Mouse (Mus musculus) hindbrain, embryonic 15.5 days (tissue): ENCODE results near the gene Ehbp1l1. TPM values are rescaled to one million over a fixed set of nuclear protein-coding genes. Genes with fewer than 3 reads are reported as not detected.

Experiments used
- ATAC-seq: fragments of 200-750 bp; cut with Nextera tagmentation; 2 replicates; pipeline ENCODE4 v1.8.0; 2017; ENCODE audit warnings: low read depth, moderate number of reproducible peaks, moderate TSS enrichment; ENCODE audit not compliant: low FRiP score
- H3K27ac ChIP-seq: fragments of 300-500 bp; sonication (generic); replicated peaks from 2 replicates; pipeline ENCODE4 v1.5.1; 2015; ENCODE audit warnings: mild to moderate bottlenecking, inconsistent platforms
- H3K27me3 ChIP-seq: fragments of 300-500 bp; sonication (generic); 2 replicates; pipeline ENCODE4 v1.6.1; 2015; ENCODE audit warnings: control low read depth, inconsistent platforms
- H3K36me3 ChIP-seq: fragments of 300-500 bp; sonication (generic); 2 replicates; pipeline ENCODE4 v1.6.1; 2015; ENCODE audit warnings: control low read depth, inconsistent platforms
- H3K4me1 ChIP-seq: fragments of 300-500 bp; sonication (generic); replicated peaks from 2 replicates; pipeline ENCODE4 v1.6.1; 2015; ENCODE audit warnings: control low read depth, inconsistent platforms
- H3K4me2 ChIP-seq: fragments of 300-500 bp; sonication (generic); 2 replicates; pipeline ENCODE4 v1.6.1; 2015; ENCODE audit warnings: moderate library complexity, mild to moderate bottlenecking, inconsistent platforms
- H3K4me3 ChIP-seq: fragments of 300-500 bp; sonication (generic); 2 replicates; pipeline ENCODE4 v1.5.1; 2015; ENCODE audit warnings: mild to moderate bottlenecking, inconsistent platforms
- H3K9ac ChIP-seq: fragments of 300-500 bp; sonication (generic); 2 replicates; pipeline ENCODE4 v1.6.1; 2015; ENCODE audit warnings: inconsistent platforms
- H3K9me3 ChIP-seq: fragments of 300-500 bp; sonication (generic); 2 replicates; pipeline ENCODE4 v1.6.1; 2016; ENCODE audit warnings: control low read depth, inconsistent platforms
- WGBS: fragments of 180-500 bp; shearing (Covaris S2); methylation state at CpG from one replicate; pipeline ENCODE4 v1.1.7; 2015; 5-methylcytosine and 5-hydroxymethylcytosine counted together
- polyA plus RNA-seq: library from polyadenylated mRNA; unstranded; fragments of >200 nt; fragmentation: Nextera tagmentation; extraction: Ambion mirVana; gene quantifications from 2 replicates; pipeline ENCODE4 v1.2.1, GENCODE M21; 2015

Ehbp1l1 gene
- polyA plus RNA-seq, 1 experiment from 2014 or later = 19.7 TPM

- Histone ChIP-seq H3K9me3 (no peaks in the 10 kb centered on the region), H3K27ac (no peak overlapping the region), H3K4me2 (peak overlapping the region; percentile 54; the same call in 1 of the 2 replicates), H3K4me3 (no peak overlapping the region), H3K27me3 (peaks cover 63% of the 10 kb centered on the region), H3K4me1 (peaks cover 37% of the 10 kb centered on the region), H3K36me3 (no peaks in the 10 kb centered on the region), H3K9ac (no peak overlapping the region)
- 18% methylated on average over 12 of the region's 12 CpGs for WGBS
- ATAC-seq = no peak
These were observed 20.8 kb upstream of the Ehbp1l1 start for GRCm38 (mm10) chr19:5746907-5747363.

DNA sequence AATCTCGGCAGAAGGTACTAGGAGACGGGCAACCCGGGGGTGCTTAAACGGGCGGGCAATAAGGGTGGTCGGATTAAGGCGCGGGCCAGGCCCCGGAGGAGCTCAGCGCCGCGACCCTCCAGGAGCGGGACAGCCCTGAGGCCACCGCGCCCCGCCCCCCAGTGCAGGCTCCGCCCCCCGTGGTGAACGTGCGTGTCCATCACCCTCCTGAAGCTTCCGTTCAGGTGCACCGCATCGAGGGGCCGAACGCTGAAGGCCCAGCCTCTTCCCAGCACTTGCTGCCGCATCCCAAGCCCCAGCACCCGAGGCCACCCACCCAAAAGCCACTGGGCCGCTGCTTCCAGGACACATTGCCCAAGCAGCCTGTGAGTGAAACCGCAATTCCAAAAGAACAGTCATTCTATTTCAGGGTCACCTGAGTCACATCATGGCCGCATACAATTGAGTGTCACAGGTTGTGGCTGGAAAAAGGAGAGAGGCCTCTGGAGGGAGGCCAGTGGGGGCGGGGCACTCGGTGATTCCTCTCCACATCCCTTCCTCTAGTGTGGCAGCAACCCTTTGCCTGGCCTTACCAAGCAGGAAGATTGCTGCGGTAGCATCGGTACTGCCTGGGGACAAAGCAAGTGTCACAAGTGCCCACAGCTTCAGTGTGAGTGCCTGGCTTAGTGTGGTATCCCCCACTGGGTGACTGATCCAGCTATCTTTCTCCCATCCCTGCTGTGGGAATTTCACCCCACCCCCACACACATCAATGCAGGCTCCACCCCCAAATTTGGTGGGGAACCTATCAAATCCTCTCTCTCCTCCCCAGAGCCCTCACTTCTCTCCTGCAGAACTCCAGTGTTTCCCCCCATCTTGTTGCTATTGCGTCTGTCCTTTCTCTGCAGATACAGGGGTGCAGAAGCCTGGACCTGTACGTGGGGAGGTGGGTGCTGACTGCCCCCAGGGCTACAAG is 19.9 kb upstream of the Ehbp1l1 start:
- peaks cover 54% of the 10 kb centered on the region for H3K27me3 ChIP-seq
- H3K9me3 ChIP-seq = no peaks in the 10 kb centered on the region
- H3K4me2 ChIP-seq = peak overlapping the region; percentile 54
- peak overlapping the region; percentile 28 for H3K4me3 ChIP-seq
- no peaks in the 10 kb centered on the region for H3K36me3 ChIP-seq
- WGBS = 5% methylated on average over 34 of the region's 36 CpGs
- peak overlapping the region; percentile 30; the same call in 1 of the 2 replicates for H3K9ac ChIP-seq
- ATAC-seq = no peak
- H3K4me1 ChIP-seq = peaks cover 42% of the 10 kb centered on the region
- no peak overlapping the region for H3K27ac ChIP-seq

DNA sequence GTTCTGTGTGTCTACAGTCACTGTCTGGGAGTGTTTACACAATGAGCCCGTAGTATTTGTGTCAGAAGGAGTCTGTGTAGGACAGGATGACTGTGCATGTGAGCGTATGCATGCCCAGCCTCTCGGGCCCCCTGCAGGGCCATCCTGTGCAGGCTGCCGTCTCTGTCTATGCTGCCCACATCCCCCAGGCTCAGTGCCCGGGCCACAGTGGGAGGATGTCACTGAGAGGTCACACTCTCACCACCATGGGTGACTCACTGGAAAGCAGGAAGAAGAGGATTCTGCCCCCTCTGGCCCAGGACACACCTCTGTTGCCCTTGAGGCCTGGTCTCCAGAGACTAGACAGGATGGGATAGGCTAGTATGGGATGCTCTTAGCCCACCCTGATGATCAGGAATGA is 17.5 kb upstream of the Ehbp1l1 start:
- Histone ChIP-seq H3K4me1 (peaks cover 47% of the 10 kb centered on the region), H3K27ac (no peak overlapping the region), H3K27me3 (peaks cover 30% of the 10 kb centered on the region), H3K9me3 (no peaks in the 10 kb centered on the region), H3K4me2 (peak overlapping the region; percentile 76), H3K9ac (0 out of 2 replicates have a peak overlapping the region, but pooled peaks have one; percentile 4), H3K36me3 (no peaks in the 10 kb centered on the region), H3K4me3 (no peak overlapping the region)
- WGBS = 56% methylated on average over 5 of the region's 5 CpGs
- ATAC-seq = no peak

GRCm38 (mm10) chr19:5742241-5742641 is 16.1 kb upstream of the Ehbp1l1 start:
- ATAC-seq = peak; percentile 39
- Histone ChIP-seq H3K36me3 (no peaks in the 10 kb centered on the region), H3K27me3 (peaks cover 30% of the 10 kb centered on the region), H3K9me3 (no peaks in the 10 kb centered on the region), H3K9ac (peak overlapping the region; percentile 54), H3K4me1 (peaks cover 47% of the 10 kb centered on the region), H3K4me3 (peak overlapping the region; percentile 43), H3K27ac (peak overlapping the region; percentile 89), H3K4me2 (peak overlapping the region; percentile 76)
- WGBS = under 1% methylated on average over 32 of the region's 32 CpGs

- Histone ChIP-seq H3K36me3 (no peaks in the 10 kb centered on the region), H3K9ac (peak overlapping the region; percentile 54), H3K27me3 (peaks cover 32% of the 10 kb centered on the region), H3K4me3 (peak overlapping the region; percentile 43), H3K9me3 (no peaks in the 10 kb centered on the region), H3K4me2 (peak overlapping the region; percentile 76), H3K27ac (peak overlapping the region; percentile 89), H3K4me1 (peaks cover 46% of the 10 kb centered on the region)
- WGBS = under 1% methylated on average over 51 of the region's 55 CpGs
- peak; percentile 61 for ATAC-seq
These were observed 15.6 kb upstream of the Ehbp1l1 start for GRCm38 (mm10) chr19:5741641-5742240.

- Histone ChIP-seq H3K4me1 (peaks cover 36% of the 10 kb centered on the region), H3K9me3 (no peaks in the 10 kb centered on the region), H3K27ac (peak within 1 kb of the TSS; percentile 89), H3K27me3 (peaks cover 29% of the 10 kb centered on the region), H3K4me2 (peak within 1 kb of the TSS; percentile 76), H3K36me3 (no peaks in the 10 kb centered on the region), H3K9ac (peak within 1 kb of the TSS; percentile 54), H3K4me3 (peak within 1 kb of the TSS; percentile 43)
- WGBS = 21% methylated on average over 13 of the region's 14 CpGs
- peak; percentile 68; the same call in 1 of the 2 replicates for ATAC-seq
These were observed 14.5 kb upstream of the Ehbp1l1 start, which contains the start of gene Ltbp3 for GRCm38 (mm10) chr19:5740320-5741317. Gene Ltbp3 (plus strand): TSS chr19:5740904.

GRCm38 (mm10) chr19:5739446-5739845 is 13.3 kb upstream of the Ehbp1l1 start:
- H3K27ac ChIP-seq = no peak overlapping the region
- H3K9me3 ChIP-seq = no peaks in the 10 kb centered on the region
- no peak overlapping the region for H3K4me2 ChIP-seq
- H3K36me3 ChIP-seq = no peaks in the 10 kb centered on the region
- peaks cover 32% of the 10 kb centered on the region for H3K4me1 ChIP-seq
- H3K9ac ChIP-seq = no peak overlapping the region
- no peak overlapping the region for H3K4me3 ChIP-seq
- 68% methylated on average over 2 of the region's 2 CpGs for WGBS
- ATAC-seq = no peak
- H3K27me3 ChIP-seq = peaks cover 17% of the 10 kb centered on the region; the same call in 1 of the 2 replicates

GRCm38 (mm10) chr19:5734325-5734724 is 8.2 kb upstream of the Ehbp1l1 start:
- Histone ChIP-seq H3K9ac (no peak overlapping the region), H3K27ac (no peak overlapping the region), H3K4me2 (no peak overlapping the region), H3K9me3 (no peaks in the 10 kb centered on the region), H3K36me3 (no peaks in the 10 kb centered on the region), H3K4me3 (no peak overlapping the region), H3K4me1 (peaks cover 24% of the 10 kb centered on the region), H3K27me3 (0 out of 2 replicates have a peak, but pooled peaks cover 8% of the 10 kb centered on the region)
- WGBS = 80% methylated on average over 9 of the region's 9 CpGs
- ATAC-seq = no peak

- Histone ChIP-seq H3K36me3 (no peaks in the 10 kb centered on the region), H3K27ac (peak overlapping the region; percentile 78), H3K4me2 (peak overlapping the region; percentile 97), H3K4me3 (peak overlapping the region; percentile 81), H3K4me1 (peaks cover 47% of the 10 kb centered on the region), H3K9me3 (no peaks in the 10 kb centered on the region), H3K9ac (peak overlapping the region; percentile 73), H3K27me3 (0 out of 2 replicates have a peak, but pooled peaks cover 3% of the 10 kb centered on the region)
- WGBS = under 1% methylated on average over 47 of the region's 47 CpGs
- ATAC-seq = peak; percentile 85
These were observed 5.3 kb upstream of the Ehbp1l1 start for GRCm38 (mm10) chr19:5731264-5731978.

GRCm38 (mm10) chr19:5730314-5731186 is 4.4 kb upstream of the Ehbp1l1 start:
- Histone ChIP-seq H3K36me3 (no peaks in the 10 kb centered on the region), H3K4me1 (peaks cover 56% of the 10 kb centered on the region), H3K4me2 (peak overlapping the region; percentile 97), H3K27me3 (no peaks in the 10 kb centered on the region), H3K4me3 (peak overlapping the region; percentile 81), H3K27ac (no peak overlapping the region), H3K9ac (peak overlapping the region; percentile 73), H3K9me3 (no peaks in the 10 kb centered on the region)
- 73% methylated on average over 29 of the region's 29 CpGs for WGBS
- ATAC-seq = no peak
